Mouse (Mus musculus) G1E (cell line): ENCODE measurements around the gene Med15.
A peak's percentile ranks its signal among the peaks of the same experiment; 100 is the strongest.

Source experiments
- CTCF ChIP-seq: IDR thresholded peaks from 2 replicates; pipeline ENCODE4 v1.5.1; 2012; ENCODE audit warnings: low read depth, low read length, inconsistent platforms, mixed read lengths
- GATA1 ChIP-seq: IDR thresholded peaks from 2 replicates; pipeline ENCODE4 v1.6.1; 2012; ENCODE audit warnings: borderline replicate concordance, low read length, inconsistent platforms, mixed read lengths
- POLR2AphosphoS5 ChIP-seq: IDR thresholded peaks from 2 replicates; pipeline ENCODE4 v1.6.1; 2012; ENCODE audit warnings: low read depth, low read length, inconsistent platforms; ENCODE audit not compliant: insufficient replicate concordance

DNA sequence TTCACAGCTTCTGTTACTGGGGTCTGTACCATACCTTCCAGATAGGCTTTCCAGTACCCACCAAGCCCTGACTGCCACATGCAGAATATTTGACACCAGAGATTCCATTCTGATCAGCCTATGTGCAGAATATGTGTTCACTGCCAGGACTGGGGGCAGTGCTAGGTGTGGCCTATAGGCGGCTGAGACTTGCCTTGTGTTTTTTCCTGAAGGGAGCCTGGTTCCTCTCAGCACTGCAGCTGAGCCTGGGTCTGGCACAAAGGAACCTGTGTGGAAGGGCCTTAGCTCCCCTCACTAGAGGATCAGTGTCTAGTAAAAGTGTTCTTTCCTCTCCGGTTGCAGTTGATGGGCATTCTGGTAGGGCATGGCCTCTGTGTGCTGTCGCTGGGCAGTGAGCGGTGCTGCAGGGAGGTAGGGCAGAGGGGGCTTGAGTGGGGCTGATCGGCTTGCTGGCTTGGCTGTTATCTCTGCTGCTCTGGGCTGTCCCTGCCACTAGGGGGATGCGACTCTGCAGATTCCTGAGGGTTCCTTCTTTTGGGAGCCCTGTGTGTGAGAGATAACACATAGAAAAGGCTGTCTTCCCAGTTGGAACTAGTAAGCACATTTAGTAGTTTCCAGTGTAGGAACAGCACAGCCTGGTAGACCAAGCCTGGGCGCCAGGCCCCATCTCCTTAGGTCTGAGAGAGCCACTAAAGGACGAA is 99.1 kb downstream of the Med15 start:
- no peak for TF ChIP-seq POLR2AphosphoS5
- no peak for TF ChIP-seq GATA1
- peak; percentile 12; the same call in 1 of the 2 replicates for TF ChIP-seq CTCF
